7 mouse cellular contexts compared by ENCODE assay signal in genomic region chr2:164073918-164074578, GRCm38 (mm10). TPM values are rescaled to one million over a fixed set of nuclear protein-coding genes. Genes with fewer than 3 reads are reported as not detected.
DNase-seq lines count a peak whose midpoint lies in the region; ATAC-seq lines count a peak whose summit lies in the region.

No protein-coding gene starts in this region.

- peak; percentile 99 for DNase-seq in adrenal gland, postnatal 14 days
- peak; percentile 98 for DNase-seq in embryonic facial prominence, embryonic 11.5 days (ENCODE audit: low spot score)
- DNase-seq in heart, adult 11 months = peak; percentile 100
- DNase-seq in kidney, adult 18-20 months = peak; percentile 99
- DNase-seq in limb, embryonic 11.5 days (ENCODE audit: low spot score) = peak; percentile 99
- peak; percentile 98 for DNase-seq in midbrain, embryonic 14.5 days
- DNase-seq in spleen, adult 18-20 months = peak; percentile 99

- H3K4me1 ChIP-seq in embryonic facial prominence, embryonic 11.5 days (ENCODE audit: control insufficient read depth, insufficient read depth, low read length) = no peaks in the 10 kb centered on the region
- peaks cover 13% of the 10 kb centered on the region; the same call in 1 of the 2 replicates for H3K4me1 ChIP-seq in limb, embryonic 11.5 days (ENCODE audit: control insufficient read depth, insufficient read depth, low read length)
- H3K4me1 ChIP-seq in midbrain, embryonic 14.5 days (ENCODE audit: control insufficient read depth, insufficient read depth, low read length) = peaks cover 13% of the 10 kb centered on the region

- H3K4me3 ChIP-seq in embryonic facial prominence, embryonic 11.5 days (ENCODE audit: low read depth, low read length) = peak overlapping the region; percentile 88
- H3K4me3 ChIP-seq in limb, embryonic 11.5 days (ENCODE audit: low read depth, low read length) = peak overlapping the region; percentile 82
- peak overlapping the region; percentile 86 for H3K4me3 ChIP-seq in midbrain, embryonic 14.5 days (replicated peaks; ENCODE audit: low read depth, low read length)

- no peaks in the 10 kb centered on the region for H3K9me3 ChIP-seq in embryonic facial prominence, embryonic 11.5 days (replicated peaks; ENCODE audit: control insufficient read depth, low read length)
- no peaks in the 10 kb centered on the region for H3K9me3 ChIP-seq in limb, embryonic 11.5 days (ENCODE audit: control insufficient read depth, low read length)
- H3K9me3 ChIP-seq in midbrain, embryonic 14.5 days (ENCODE audit: control insufficient read depth, low read length) = no peaks in the 10 kb centered on the region

- ATAC-seq in embryonic facial prominence, embryonic 11.5 days (replicated peaks; ENCODE audit: insufficient number of reproducible peaks, low FRiP score, low TSS enrichment, low read depth) = peak; percentile 76
- ATAC-seq in limb, embryonic 11.5 days (ENCODE audit: insufficient number of reproducible peaks, low FRiP score, low TSS enrichment, low read depth) = peak; percentile 85
- peak; percentile 89 for ATAC-seq in midbrain, embryonic 14.5 days (ENCODE audit: low FRiP score, low TSS enrichment)

- H3K9ac ChIP-seq in embryonic facial prominence, embryonic 11.5 days (replicated peaks; ENCODE audit: low read length) = peak overlapping the region; percentile 78
- peak overlapping the region; percentile 56 for H3K9ac ChIP-seq in limb, embryonic 11.5 days (ENCODE audit: low read length)
- peak overlapping the region; percentile 82 for H3K9ac ChIP-seq in midbrain, embryonic 14.5 days (replicated peaks; ENCODE audit: low read length)

- H3K4me2 ChIP-seq in embryonic facial prominence, embryonic 11.5 days (ENCODE audit: low read depth, low read length) = peak overlapping the region; percentile 67
- H3K4me2 ChIP-seq in limb, embryonic 11.5 days (ENCODE audit: low read depth, severe bottlenecking) = peak overlapping the region; percentile 81
- peak overlapping the region; percentile 81 for H3K4me2 ChIP-seq in midbrain, embryonic 14.5 days (ENCODE audit: low read length)

- no peaks in the 10 kb centered on the region for H3K36me3 ChIP-seq in embryonic facial prominence, embryonic 11.5 days (replicated peaks; ENCODE audit: control insufficient read depth, insufficient read depth, low read depth, low read length)
- no peaks in the 10 kb centered on the region for H3K36me3 ChIP-seq in limb, embryonic 11.5 days (ENCODE audit: control insufficient read depth, insufficient read depth, low read length)
- H3K36me3 ChIP-seq in midbrain, embryonic 14.5 days (ENCODE audit: control insufficient read depth, insufficient read depth, low read length) = 0 out of 2 replicates have a peak, but pooled peaks cover 5% of the 10 kb centered on the region

- WGBS in embryonic facial prominence, embryonic 11.5 days = under 1% methylated on average over 48 of the region's 48 CpGs
- under 1% methylated on average over 48 of the region's 48 CpGs for WGBS in limb, embryonic 11.5 days
- whole genome bisulfite sequencing in midbrain, embryonic 14.5 days = under 1% methylated on average over 48 of the region's 48 CpGs

- H3K27me3 ChIP-seq in embryonic facial prominence, embryonic 11.5 days (ENCODE audit: control insufficient read depth, insufficient read depth, low read length) = no peaks in the 10 kb centered on the region
- H3K27me3 ChIP-seq in limb, embryonic 11.5 days (ENCODE audit: control insufficient read depth, insufficient read depth, low read length) = no peaks in the 10 kb centered on the region
- H3K27me3 ChIP-seq in midbrain, embryonic 14.5 days (ENCODE audit: control insufficient read depth, insufficient read depth, low read length) = no peaks in the 10 kb centered on the region

- no peak overlapping the region for H3K27ac ChIP-seq in embryonic facial prominence, embryonic 11.5 days (replicated peaks; ENCODE audit: low read depth, low read length)
- no peak overlapping the region for H3K27ac ChIP-seq in limb, embryonic 11.5 days (replicated peaks; ENCODE audit: low read depth, low read length)
- peak overlapping the region; percentile 66 for H3K27ac ChIP-seq in midbrain, embryonic 14.5 days (replicated peaks; ENCODE audit: low read depth, low read length)

RNA-seq across cellular contexts. Expression of gene Tomm34, which starts 3.1 kb away (rescaled TPM):
- total RNA-seq in adrenal gland, postnatal 14 days (2021) = 28.9 and 32.2 TPM in 2 replicates
- polyA plus RNA-seq in embryonic facial prominence, embryonic 11.5 days (2014; fragmentation: Nextera tagmentation; extraction: Ambion mirVana) = 60.5 and 61.0 TPM in 2 replicates
- polyA plus RNA-seq in limb, embryonic 11.5 days (2014; fragmentation: Nextera tagmentation; extraction: Ambion mirVana) = 63.5 and 66.9 TPM in 2 replicates
- polyA plus RNA-seq in midbrain, embryonic 14.5 days (2014; fragmentation: Nextera tagmentation; extraction: Ambion mirVana) = 46.3 and 50.3 TPM in 2 replicates

RNA-seq across cellular contexts. Expression of gene Stk4, which starts 3.9 kb away (rescaled TPM):
- total RNA-seq in adrenal gland, postnatal 14 days (2021) = 28.6 and 36.1 TPM in 2 replicates
- 26.5 and 31.4 TPM in 2 replicates for polyA plus RNA-seq in embryonic facial prominence, embryonic 11.5 days (2014; fragmentation: Nextera tagmentation; extraction: Ambion mirVana)
- polyA plus RNA-seq in limb, embryonic 11.5 days (2014; fragmentation: Nextera tagmentation; extraction: Ambion mirVana) = 27.2 and 30.9 TPM in 2 replicates
- 26.3 and 35.0 TPM in 2 replicates for polyA plus RNA-seq in midbrain, embryonic 14.5 days (2014; fragmentation: Nextera tagmentation; extraction: Ambion mirVana)

RNA-seq across cellular contexts. Expression of gene Pabpc1l, which starts 48.8 kb away (rescaled TPM):
- total RNA-seq in adrenal gland, postnatal 14 days (2021) = 1.0 and 2.9 TPM in 2 replicates
- polyA plus RNA-seq in embryonic facial prominence, embryonic 11.5 days (2014; fragmentation: Nextera tagmentation; extraction: Ambion mirVana) = 1.4 and 2.2 TPM in 2 replicates
- 2.2 and 2.8 TPM in 2 replicates for polyA plus RNA-seq in limb, embryonic 11.5 days (2014; fragmentation: Nextera tagmentation; extraction: Ambion mirVana)
- 0.92 and 1.6 TPM in 2 replicates for polyA plus RNA-seq in midbrain, embryonic 14.5 days (2014; fragmentation: Nextera tagmentation; extraction: Ambion mirVana)
